Mouse (Mus musculus): ENCODE results near the gene Trip6. TPM values are rescaled to one million over a fixed set of nuclear protein-coding genes. Genes with fewer than 3 reads are reported as not detected.
A peak's percentile ranks its signal among the peaks of the same experiment; 100 is the strongest.

The Trip6 gene
- polyA plus RNA-seq, 1 experiment = 22.2 TPM

DNA sequence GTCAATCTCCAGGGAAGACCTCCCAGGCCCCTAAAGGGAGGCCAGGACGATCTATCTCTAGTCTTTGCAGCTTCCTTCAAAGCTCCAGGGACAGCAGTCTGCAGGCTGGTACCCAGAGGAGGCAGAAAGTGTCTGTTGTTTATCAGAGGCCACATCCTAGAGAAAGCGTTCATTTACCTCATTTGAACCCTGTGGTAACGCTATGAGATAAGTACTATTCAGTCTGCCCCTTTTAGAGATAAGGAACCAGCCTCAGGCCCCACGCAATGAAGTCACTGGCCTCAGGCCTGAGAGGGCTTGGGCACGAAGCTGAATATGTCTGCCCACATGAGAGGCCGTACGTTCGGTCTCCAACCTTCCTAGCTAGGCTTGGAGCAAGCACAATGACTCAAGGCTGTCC lies 3.2 kb upstream of the Trip6 start:
- Histone ChIP-seq H3K9me3 (replicated peaks; ENCODE audit: control insufficient read depth, insufficient read depth, low read length, poor library complexity, severe bottlenecking) (no peaks in the 10 kb centered on the region), H3K27me3 (ENCODE audit: control insufficient read depth, insufficient read depth, low read length, poor library complexity, severe bottlenecking) (no peaks in the 10 kb centered on the region), H3K4me3 (ENCODE audit: low read depth, low read length) (no peak overlapping the region), H3K9ac (ENCODE audit: low read depth, poor library complexity, severe bottlenecking) (no peak overlapping the region), H3K36me3 (ENCODE audit: control insufficient read depth, insufficient read depth, low read length, poor library complexity, severe bottlenecking) (no peaks in the 10 kb centered on the region), H3K4me1 (ENCODE audit: control insufficient read depth, insufficient read depth, low read length) (peaks cover 5% of the 10 kb centered on the region), H3K27ac (ENCODE audit: insufficient read depth, low read length) (no peak overlapping the region)
- no peak for TF ChIP-seq POLR2A (IDR thresholded peaks at IDR 0.05; ENCODE audit: insufficient read depth, low read length)
- TF ChIP-seq CTCF (IDR thresholded peaks at IDR 0.05; ENCODE audit: low read depth, low read length) = no peak
- no peak for TF ChIP-seq EP300 (IDR thresholded peaks at IDR 0.05; ENCODE audit: insufficient read depth, low read depth, low read length)

- H3K27ac ChIP-seq (ENCODE audit: insufficient read depth, low read length) = no peak overlapping the region
- peak overlapping the region; percentile 81 for H3K9ac ChIP-seq (ENCODE audit: low read depth, poor library complexity, severe bottlenecking)
- H3K4me1 ChIP-seq (ENCODE audit: control insufficient read depth, insufficient read depth, low read length) = peaks cover 5% of the 10 kb centered on the region
- no peak for TF ChIP-seq POLR2A (IDR thresholded peaks at IDR 0.05; ENCODE audit: insufficient read depth, low read length)
- TF ChIP-seq CTCF (IDR thresholded peaks at IDR 0.05; ENCODE audit: low read depth, low read length) = peak; percentile 73
- no peak for TF ChIP-seq EP300 (IDR thresholded peaks at IDR 0.05; ENCODE audit: insufficient read depth, low read depth, low read length)
- peak overlapping the region; percentile 80 for H3K4me3 ChIP-seq (ENCODE audit: low read depth, low read length)
- 0 out of 2 replicates have a peak, but pooled peaks cover 3% of the 10 kb centered on the region for H3K36me3 ChIP-seq (ENCODE audit: control insufficient read depth, insufficient read depth, low read length, poor library complexity, severe bottlenecking)
- H3K27me3 ChIP-seq (ENCODE audit: control insufficient read depth, insufficient read depth, low read length, poor library complexity, severe bottlenecking) = no peaks in the 10 kb centered on the region
- no peaks in the 10 kb centered on the region for H3K9me3 ChIP-seq (replicated peaks; ENCODE audit: control insufficient read depth, insufficient read depth, low read length, poor library complexity, severe bottlenecking)
Measured at GRCm38 (mm10) chr5:137315084-137315903, 1.1 kb upstream of the Trip6 start.

DNA sequence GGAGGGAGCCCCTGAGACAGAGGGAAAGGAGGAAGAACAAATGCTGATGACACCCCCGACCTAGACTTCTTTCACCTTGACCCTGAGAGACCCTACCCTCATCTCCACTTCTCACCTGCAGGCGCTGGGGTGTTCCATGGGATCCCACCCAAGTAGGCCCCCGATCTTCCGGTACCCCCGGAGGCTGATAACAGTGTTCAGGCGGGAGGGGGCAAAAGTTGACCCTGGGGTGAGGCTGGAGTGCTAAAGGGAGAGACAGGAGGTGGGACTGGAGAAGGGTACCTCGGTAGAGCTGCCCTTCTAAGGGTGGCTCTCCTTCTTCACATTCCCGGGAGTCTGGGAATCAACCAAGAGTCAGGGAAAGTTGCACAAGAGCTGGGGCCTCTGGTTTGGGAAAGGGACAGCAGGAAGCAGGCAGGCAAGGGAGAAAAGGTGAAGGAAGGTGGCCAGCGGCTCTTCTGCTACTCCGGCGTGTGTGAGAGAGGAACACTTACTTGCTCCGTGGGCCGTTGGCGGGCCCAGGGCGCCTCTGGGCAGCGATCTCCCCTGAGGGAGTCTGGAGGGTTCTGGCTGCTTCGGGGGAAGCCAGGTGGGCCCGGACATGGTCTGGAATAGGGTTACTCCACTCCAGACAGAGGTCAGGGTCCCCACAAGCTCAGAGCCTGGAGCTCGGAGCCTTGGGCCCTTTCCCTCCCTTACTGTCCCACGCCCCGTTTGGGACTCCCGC lies 575 bp downstream of the Trip6 start:
- Histone ChIP-seq H3K9me3 (replicated peaks; ENCODE audit: control insufficient read depth, insufficient read depth, low read length, poor library complexity, severe bottlenecking) (no peaks in the 10 kb centered on the region), H3K27ac (ENCODE audit: insufficient read depth, low read length) (peak overlapping the region; percentile 48), H3K36me3 (ENCODE audit: control insufficient read depth, insufficient read depth, low read length, poor library complexity, severe bottlenecking) (peaks cover 18% of the 10 kb centered on the region), H3K27me3 (ENCODE audit: control insufficient read depth, insufficient read depth, low read length, poor library complexity, severe bottlenecking) (no peaks in the 10 kb centered on the region), H3K9ac (ENCODE audit: low read depth, poor library complexity, severe bottlenecking) (peak overlapping the region; percentile 81), H3K4me3 (ENCODE audit: low read depth, low read length) (peak overlapping the region; percentile 80), H3K4me1 (ENCODE audit: control insufficient read depth, insufficient read depth, low read length) (peaks cover 5% of the 10 kb centered on the region)
- no peak for TF ChIP-seq CTCF (IDR thresholded peaks at IDR 0.05; ENCODE audit: low read depth, low read length)
- TF ChIP-seq EP300 (IDR thresholded peaks at IDR 0.05; ENCODE audit: insufficient read depth, low read depth, low read length) = no peak
- no peak for TF ChIP-seq POLR2A (IDR thresholded peaks at IDR 0.05; ENCODE audit: insufficient read depth, low read length)

DNA sequence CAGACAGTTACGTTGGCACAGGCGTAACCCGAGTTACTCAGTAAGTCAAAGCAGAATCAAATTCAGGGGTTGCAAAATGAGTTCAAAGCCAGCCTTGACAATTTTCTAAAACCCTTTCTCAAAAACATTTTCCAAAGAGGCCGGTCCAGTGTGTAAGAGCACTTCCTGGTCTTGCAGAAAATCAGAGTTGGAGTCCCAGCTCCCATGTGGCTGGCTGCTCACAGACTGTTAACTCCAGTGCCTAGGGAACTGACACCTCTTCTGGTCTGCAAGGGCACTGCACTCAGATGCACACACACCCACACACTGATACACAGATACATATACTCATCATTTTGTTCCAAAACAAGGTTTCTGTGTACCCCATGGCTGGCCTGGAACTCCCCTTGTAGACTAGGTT lies 5.8 kb downstream of the Trip6 start:
- H3K4me3 ChIP-seq (ENCODE audit: low read depth, low read length) = no peak overlapping the region
- peaks cover 42% of the 10 kb centered on the region for H3K36me3 ChIP-seq (ENCODE audit: control insufficient read depth, insufficient read depth, low read length, poor library complexity, severe bottlenecking)
- H3K9ac ChIP-seq (ENCODE audit: low read depth, poor library complexity, severe bottlenecking) = peak overlapping the region; percentile 96
- no peaks in the 10 kb centered on the region for H3K9me3 ChIP-seq (replicated peaks; ENCODE audit: control insufficient read depth, insufficient read depth, low read length, poor library complexity, severe bottlenecking)
- H3K27me3 ChIP-seq (ENCODE audit: control insufficient read depth, insufficient read depth, low read length, poor library complexity, severe bottlenecking) = no peaks in the 10 kb centered on the region
- TF ChIP-seq CTCF (IDR thresholded peaks at IDR 0.05; ENCODE audit: low read depth, low read length) (peak; percentile 12), POLR2A (IDR thresholded peaks at IDR 0.05; ENCODE audit: insufficient read depth, low read length) (no peak), EP300 (IDR thresholded peaks at IDR 0.05; ENCODE audit: insufficient read depth, low read depth, low read length) (no peak)
- peak overlapping the region; percentile 96; the same call in 1 of the 2 replicates for H3K27ac ChIP-seq (ENCODE audit: insufficient read depth, low read length)
- H3K4me1 ChIP-seq (ENCODE audit: control insufficient read depth, insufficient read depth, low read length) = peaks cover 5% of the 10 kb centered on the region

GRCm38 (mm10) chr5:137307071-137307912 lies 6.9 kb downstream of the Trip6 start, which contains the start of gene Srrt:
Srrt (minus strand) TSS chr5:137307674.
- H3K36me3 ChIP-seq (ENCODE audit: control insufficient read depth, insufficient read depth, low read length, poor library complexity, severe bottlenecking) = peaks cover 52% of the 10 kb centered on the region
- H3K27me3 ChIP-seq (ENCODE audit: control insufficient read depth, insufficient read depth, low read length, poor library complexity, severe bottlenecking) = no peaks in the 10 kb centered on the region
- peaks cover 3% of the 10 kb centered on the region for H3K4me1 ChIP-seq (ENCODE audit: control insufficient read depth, insufficient read depth, low read length)

More at GRCm38 (mm10) chr5:137307071-137307912, 6.9 kb downstream of the Trip6 start, which contains the start of gene Srrt:
- TF ChIP-seq EP300 (IDR thresholded peaks at IDR 0.05; ENCODE audit: insufficient read depth, low read depth, low read length) = 0 out of 2 replicates have a peak, but pooled peaks have one; percentile 15
- TF ChIP-seq CTCF (IDR thresholded peaks at IDR 0.05; ENCODE audit: low read depth, low read length) = no peak
- TF ChIP-seq POLR2A (IDR thresholded peaks at IDR 0.05; ENCODE audit: insufficient read depth, low read length) = peak; percentile 77
- Histone ChIP-seq H3K9ac (ENCODE audit: low read depth, poor library complexity, severe bottlenecking) (peak within 1 kb of the TSS; percentile 96), H3K27ac (ENCODE audit: insufficient read depth, low read length) (peak within 1 kb of the TSS; percentile 96), H3K4me3 (ENCODE audit: low read depth, low read length) (peak within 1 kb of the TSS; percentile 96), H3K9me3 (replicated peaks; ENCODE audit: control insufficient read depth, insufficient read depth, low read length, poor library complexity, severe bottlenecking) (no peaks in the 10 kb centered on the region)
